Mouse (Mus musculus): Measurements from ENCODE around the gene Nt5dc2.

Nt5dc2 gene

GRCm38 (mm10) chr14:31168425-31168824 lies 37.6 kb downstream of the Nt5dc2 start, which contains the start of gene Stab1:
Stab1 (minus strand) TSS chr14:31168641.
- in situ Hi-C loops (cut with MseI, MboI): no loop called here

- in situ Hi-C loops (cut with MseI, MboI): no loop called here
Observed at GRCm38 (mm10) chr14:31169508-31169907, 38.7 kb downstream of the Nt5dc2 start.

- in situ Hi-C loops (cut with MseI, MboI): no loop called here
Observed at GRCm38 (mm10) chr14:31170963-31171362, 40.1 kb downstream of the Nt5dc2 start.

GRCm38 (mm10) chr14:31171386-31171785 lies 40.5 kb downstream of the Nt5dc2 start:
- in situ Hi-C loops (cut with MseI, MboI): no loop called here

GRCm38 (mm10) chr14:31171821-31172220 lies 41.0 kb downstream of the Nt5dc2 start:
- in situ Hi-C loops (cut with MseI, MboI): no loop called here

- in situ Hi-C loops (cut with MseI, MboI): no loop called here
Observed at GRCm38 (mm10) chr14:31172781-31173455, 42.1 kb downstream of the Nt5dc2 start.

GRCm38 (mm10) chr14:31173537-31173936 lies 42.7 kb downstream of the Nt5dc2 start:
- in situ Hi-C loops (cut with MseI, MboI): no loop called here

GRCm38 (mm10) chr14:31177287-31177686 lies 46.4 kb downstream of the Nt5dc2 start:
- in situ Hi-C loops (cut with MseI, MboI): no loop called here

GRCm38 (mm10) chr14:31177715-31178114 lies 46.9 kb downstream of the Nt5dc2 start:
- in situ Hi-C loops (cut with MseI, MboI): no loop called here

GRCm38 (mm10) chr14:31179677-31180365 lies 49.0 kb downstream of the Nt5dc2 start:
- in situ Hi-C loops (cut with MseI, MboI): no loop called here

GRCm38 (mm10) chr14:31181512-31181911 lies 50.7 kb downstream of the Nt5dc2 start:
- in situ Hi-C loops (cut with MseI, MboI): no loop called here

- in situ Hi-C loops (cut with MseI, MboI): no loop called here
Observed at GRCm38 (mm10) chr14:31182786-31183290, 52.0 kb downstream of the Nt5dc2 start.

GRCm38 (mm10) chr14:31183541-31183940 lies 52.7 kb downstream of the Nt5dc2 start:
- in situ Hi-C loops (cut with MseI, MboI): no loop called here

GRCm38 (mm10) chr14:31184195-31184594 lies 53.3 kb downstream of the Nt5dc2 start:
- in situ Hi-C loops (cut with MseI, MboI): no loop called here

- in situ Hi-C loops (cut with MseI, MboI): no loop called here
Observed at GRCm38 (mm10) chr14:31186656-31187055, 55.8 kb downstream of the Nt5dc2 start.
